Mouse (Mus musculus) myocyte (in vitro differentiated cells): ENCODE measurements around the gene Mvb12b. TPM values are rescaled to one million over a fixed set of nuclear protein-coding genes. Genes with fewer than 3 reads are reported as not detected.

Source experiments
- H3K27me3 ChIP-seq: one replicate; pipeline ENCODE4 v1.6.1; 2011; ENCODE audit not compliant: control insufficient read depth, insufficient read depth, insufficient read length
- H3K36me3 ChIP-seq: one replicate; pipeline ENCODE4 v1.6.1; 2011; ENCODE audit not compliant: control insufficient read depth, insufficient read depth
- H3K4me2 ChIP-seq: one replicate; pipeline ENCODE4 v1.6.1; 2011; ENCODE audit warnings: low read depth, control low read depth
- H3K4me3 ChIP-seq: one replicate; pipeline ENCODE4 v1.5.1; 2011; ENCODE audit warnings: mild to moderate bottlenecking, control low read depth, moderate library complexity
- H3K79me2 ChIP-seq: one replicate; pipeline ENCODE4 v1.6.1; 2011; ENCODE audit not compliant: control insufficient read depth, insufficient read depth
- H3ac ChIP-seq: one replicate; pipeline ENCODE4 v1.6.1; 2011; ENCODE audit not compliant: control insufficient read depth, insufficient read length
- CEBPB ChIP-seq: IDR thresholded peaks from 2 replicates; pipeline ENCODE4 v1.6.1; 2011; ENCODE audit warnings: mild to moderate bottlenecking, moderate library complexity; ENCODE audit not compliant: poor library complexity, insufficient read depth, severe bottlenecking
- E2F4 ChIP-seq: IDR thresholded peaks from one replicate; pipeline ENCODE4 v1.6.1; 2011; ENCODE audit warnings: mild to moderate bottlenecking, control low read depth, moderate library complexity; ENCODE audit not compliant: insufficient read depth
- MAX ChIP-seq: IDR thresholded peaks from one replicate; pipeline ENCODE4 v1.6.1; 2011; ENCODE audit warnings: low read depth, mild to moderate bottlenecking, control low read depth
- MYOD1 ChIP-seq, 3 experiments: IDR thresholded peaks; one replicate each; pipeline ENCODE4 v1.6.1; 2011; ENCODE audit warnings: control low read depth in 2 of 3, low read depth in 2 of 3, mild to moderate bottlenecking in 2 of 3, moderate library complexity in 1 of 3; ENCODE audit not compliant: insufficient read length in 2 of 3, control insufficient read depth in 1 of 3
- MYOG ChIP-seq, 3 experiments: IDR thresholded peaks; one replicate each; pipeline ENCODE4 v1.6.1; 2011; ENCODE audit warnings: control low read depth in 2 of 3, low read depth in 2 of 3, mild to moderate bottlenecking in 2 of 3; ENCODE audit not compliant: insufficient read length in 2 of 3, control insufficient read depth in 1 of 3, insufficient read depth in 1 of 3
- POLR2A ChIP-seq: IDR thresholded peaks from one replicate; pipeline ENCODE4 v1.6.1; 2011; ENCODE audit warnings: low read depth, mild to moderate bottlenecking, control low read depth, moderate library complexity; ENCODE audit not compliant: insufficient read length
- POLR2AphosphoS2 ChIP-seq: IDR thresholded peaks from one replicate; pipeline ENCODE4 v1.6.1; 2011; ENCODE audit warnings: low read depth, control low read depth; ENCODE audit not compliant: insufficient read length
- REST ChIP-seq: IDR thresholded peaks from one replicate; pipeline ENCODE4 v1.6.1; 2011; ENCODE audit warnings: mild to moderate bottlenecking, control low read depth, moderate library complexity; ENCODE audit not compliant: insufficient read depth, insufficient read length
- SRF ChIP-seq: IDR thresholded peaks from one replicate; pipeline ENCODE4 v1.6.1; 2011; ENCODE audit warnings: low read depth; ENCODE audit not compliant: control insufficient read depth, insufficient read length
- TCF12 ChIP-seq: IDR thresholded peaks from one replicate; pipeline ENCODE4 v1.6.1; 2011; ENCODE audit warnings: mild to moderate bottlenecking, control low read depth; ENCODE audit not compliant: poor library complexity, insufficient read depth, severe bottlenecking
- TCF3 ChIP-seq: IDR thresholded peaks from one replicate; pipeline ENCODE4 v1.6.1; 2011; ENCODE audit warnings: low read depth, control low read depth; ENCODE audit not compliant: insufficient read length
- USF1 ChIP-seq: IDR thresholded peaks from one replicate; pipeline ENCODE4 v1.6.1; 2011; ENCODE audit warnings: low read depth, mild to moderate bottlenecking, control low read depth, moderate library complexity
- polyA plus RNA-seq: library from polyadenylated mRNA; unstranded; fragments of >200 nt; fragmentation: generic; extraction: Trizol; gene quantifications from one replicate; pipeline ENCODE4 v1.2.1, GENCODE M21; 2012; ENCODE audit warnings: missing spikeins

Gene Mvb12b
- polyA plus RNA-seq, 1 experiment, result 14.5 TPM

GRCm38 (mm10) chr2:33818385-33818784 lies 69.4 kb downstream of the Mvb12b start:
- Histone ChIP-seq H3ac (no peak overlapping the region), H3K79me2 (no peaks in the 10 kb centered on the region), H3K27me3 (no peaks in the 10 kb centered on the region), H3K4me3 (no peak overlapping the region), H3K4me2 (no peak overlapping the region), H3K36me3 (no peaks in the 10 kb centered on the region)
- TF ChIP-seq TCF3 (no peak), CEBPB (no peak), MYOG (IDR thresholded peaks at IDR 0.05; ENCODE audit: control insufficient read depth in 1 of 3, insufficient read depth in 1 of 3, insufficient read length in 2 of 3, low read depth in 2 of 3) (no peak), TCF12 (no peak), MAX (no peak), MYOD1 (IDR thresholded peaks at IDR 0.05; ENCODE audit: control insufficient read depth in 1 of 3, insufficient read length in 2 of 3, low read depth in 2 of 3) (no peak), SRF (no peak), USF1 (no peak), POLR2AphosphoS2 (no peak), REST (no peak)

GRCm38 (mm10) chr2:33817663-33818346 lies 69.9 kb downstream of the Mvb12b start:
- Histone ChIP-seq H3K36me3 (no peaks in the 10 kb centered on the region), H3K27me3 (no peaks in the 10 kb centered on the region), H3K79me2 (no peaks in the 10 kb centered on the region), H3K4me3 (no peak overlapping the region), H3K4me2 (no peak overlapping the region), H3ac (no peak overlapping the region)
- TF ChIP-seq MYOG (IDR thresholded peaks at IDR 0.05; ENCODE audit: control insufficient read depth in 1 of 3, insufficient read depth in 1 of 3, insufficient read length in 2 of 3, low read depth in 2 of 3) (peak in 1 of 3 experiments; percentile 23), POLR2AphosphoS2 (no peak), TCF12 (no peak), TCF3 (no peak), CEBPB (no peak), E2F4 (no peak)

GRCm38 (mm10) chr2:33817080-33817479 lies 70.7 kb downstream of the Mvb12b start:
- TF ChIP-seq CEBPB (no peak), MAX (no peak), TCF3 (no peak), E2F4 (no peak), POLR2A (no peak), TCF12 (no peak), SRF (no peak), USF1 (no peak), MYOD1 (IDR thresholded peaks at IDR 0.05; ENCODE audit: control insufficient read depth in 1 of 3, insufficient read length in 2 of 3, low read depth in 2 of 3) (peak in 2 of 3 experiments; percentile 59 to 68), REST (no peak), MYOG (IDR thresholded peaks at IDR 0.05; ENCODE audit: control insufficient read depth in 1 of 3, insufficient read depth in 1 of 3, insufficient read length in 2 of 3, low read depth in 2 of 3) (peak in 2 of 3 experiments; percentile 58 to 72), POLR2AphosphoS2 (no peak)
- H3K36me3 ChIP-seq, result no peaks in the 10 kb centered on the region
- H3K4me3 ChIP-seq, result no peak overlapping the region
- H3ac ChIP-seq, result no peak overlapping the region
- H3K4me2 ChIP-seq, result no peak overlapping the region
- no peaks in the 10 kb centered on the region for H3K27me3 ChIP-seq
- H3K79me2 ChIP-seq, result no peaks in the 10 kb centered on the region

- no peaks in the 10 kb centered on the region for H3K36me3 ChIP-seq
- H3K4me3 ChIP-seq, result no peak overlapping the region
- H3ac ChIP-seq, result no peak overlapping the region
- H3K27me3 ChIP-seq, result no peaks in the 10 kb centered on the region
- no peak overlapping the region for H3K4me2 ChIP-seq
- TF ChIP-seq USF1, result no peak
- no peak for TF ChIP-seq MYOD1 (IDR thresholded peaks at IDR 0.05; ENCODE audit: control insufficient read depth in 1 of 3, insufficient read length in 2 of 3, low read depth in 2 of 3)
- TF ChIP-seq SRF, result no peak
- no peak for TF ChIP-seq CEBPB
- TF ChIP-seq E2F4, result no peak
- no peak for TF ChIP-seq POLR2A
- no peak for TF ChIP-seq MAX
- no peak for TF ChIP-seq TCF3
- no peak for TF ChIP-seq REST
- TF ChIP-seq TCF12, result no peak
- TF ChIP-seq POLR2AphosphoS2, result no peak
- TF ChIP-seq MYOG (IDR thresholded peaks at IDR 0.05; ENCODE audit: control insufficient read depth in 1 of 3, insufficient read depth in 1 of 3, insufficient read length in 2 of 3, low read depth in 2 of 3), result no peak
- no peaks in the 10 kb centered on the region for H3K79me2 ChIP-seq
These were observed 73.2 kb downstream of the Mvb12b start for GRCm38 (mm10) chr2:33814581-33814980.
